Mouse (Mus musculus): Measurements from ENCODE around the gene Ust. TPM values are rescaled to one million over a fixed set of nuclear protein-coding genes. Genes with fewer than 3 reads are reported as not detected.

Gene Ust
- polyA plus RNA-seq, 1 experiment, result 1.5 TPM

DNA sequence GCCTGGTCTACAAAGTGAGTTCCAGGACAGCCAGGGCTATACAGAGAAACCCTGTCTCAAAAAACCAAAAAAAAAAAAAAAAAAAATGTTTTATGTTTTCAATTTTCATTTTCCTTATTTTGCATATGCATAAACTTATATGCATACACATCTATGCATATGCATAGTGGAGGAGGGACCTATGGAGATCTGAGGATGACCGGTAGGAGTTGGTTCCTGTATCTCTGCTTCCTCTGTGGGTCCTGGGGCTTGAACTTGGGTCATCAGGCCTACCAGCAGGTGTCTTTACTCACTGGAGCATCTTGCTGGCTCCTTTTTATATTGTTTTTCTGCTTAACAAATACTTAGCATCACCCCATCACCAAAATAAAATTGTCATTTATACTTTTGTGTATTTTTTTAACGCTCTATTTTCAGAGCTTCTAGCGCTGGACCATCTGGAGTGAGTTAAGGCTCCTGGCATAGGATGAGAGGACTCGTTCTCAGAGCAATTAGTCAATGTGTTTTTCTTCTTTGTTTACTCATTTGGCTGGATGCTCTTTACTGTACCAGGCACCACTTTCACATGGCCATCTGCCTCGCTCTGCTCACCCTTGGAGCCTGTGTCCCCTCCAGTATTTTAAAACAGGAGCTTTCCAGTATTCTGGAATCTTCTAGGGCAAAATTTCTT is 290.8 kb downstream of the Ust start:
- Histone ChIP-seq H3K36me3 (ENCODE audit: control insufficient read depth, insufficient read depth, low read length) (no peaks in the 10 kb centered on the region), H3K27ac (ENCODE audit: insufficient read depth, low read depth, low read length) (no peak overlapping the region), H3K4me1 (ENCODE audit: control insufficient read depth, insufficient read depth, low read length) (no peaks in the 10 kb centered on the region), H3K4me3 (ENCODE audit: insufficient read depth, low read depth, low read length) (no peak overlapping the region), H3K27me3 (replicated peaks; ENCODE audit: control insufficient read depth, insufficient read depth, low read length) (no peaks in the 10 kb centered on the region)
- WGBS, result 57% methylated on average over 5 of the region's 5 CpGs
- TF ChIP-seq POLR2A (IDR thresholded peaks at IDR 0.05; ENCODE audit: low read depth, low read length) (no peak), CTCF (conservative IDR thresholded peaks at IDR 0.05; ENCODE audit: insufficient read depth, insufficient read length, low read depth, low read length) (no peak)
- DNase-seq, result no peak

DNA sequence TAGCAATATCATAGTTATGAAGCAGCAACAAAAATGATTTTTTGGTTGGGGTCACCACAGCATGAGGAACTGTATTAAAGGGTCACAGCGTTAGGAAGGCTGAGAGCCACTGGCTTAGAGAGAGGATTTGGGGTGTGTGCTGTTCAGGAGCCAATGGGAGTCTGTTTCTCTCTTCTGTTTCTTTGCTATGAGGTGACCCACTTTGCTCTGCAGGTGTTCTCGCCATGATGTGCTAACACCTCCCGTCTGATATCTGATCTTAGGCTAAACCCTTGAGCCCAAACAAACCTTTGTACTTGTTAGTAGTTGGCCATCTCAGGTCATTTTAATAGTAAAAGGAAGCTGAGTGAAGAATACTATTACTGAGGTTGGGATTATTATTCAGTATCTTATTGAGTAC is 292.0 kb downstream of the Ust start:
- H3K36me3 ChIP-seq (ENCODE audit: control insufficient read depth, insufficient read depth, low read length), result no peaks in the 10 kb centered on the region
- WGBS, result 66% methylated on average over 3 of the region's 3 CpGs
- TF ChIP-seq POLR2A (IDR thresholded peaks at IDR 0.05; ENCODE audit: low read depth, low read length) (no peak), CTCF (conservative IDR thresholded peaks at IDR 0.05; ENCODE audit: insufficient read depth, insufficient read length, low read depth, low read length) (no peak)
- H3K27ac ChIP-seq (ENCODE audit: insufficient read depth, low read depth, low read length), result no peak overlapping the region
- no peaks in the 10 kb centered on the region for H3K27me3 ChIP-seq (replicated peaks; ENCODE audit: control insufficient read depth, insufficient read depth, low read length)
- no peak for DNase-seq
- no peaks in the 10 kb centered on the region for H3K4me1 ChIP-seq (ENCODE audit: control insufficient read depth, insufficient read depth, low read length)
- no peak overlapping the region for H3K4me3 ChIP-seq (ENCODE audit: insufficient read depth, low read depth, low read length)

DNA sequence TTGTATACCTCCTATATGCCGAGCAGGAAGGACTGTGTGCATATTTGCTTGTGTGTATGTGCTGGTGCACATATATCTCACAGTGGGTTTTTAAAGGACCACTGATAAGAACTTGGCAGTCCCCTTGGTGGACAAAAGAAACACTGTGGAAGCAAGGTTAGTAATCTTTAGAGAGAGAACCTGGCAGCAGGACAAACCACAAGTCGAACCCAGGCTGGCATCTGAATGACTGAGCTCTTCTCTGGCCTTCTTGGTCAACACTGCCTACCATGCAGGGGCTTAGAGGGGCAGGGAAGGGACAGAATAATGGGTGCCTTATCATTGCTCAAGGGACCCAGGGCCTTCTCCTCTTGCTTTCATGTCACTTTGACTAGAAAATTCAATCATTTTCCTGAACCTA is 294.0 kb downstream of the Ust start:
- Histone ChIP-seq H3K27me3 (replicated peaks; ENCODE audit: control insufficient read depth, insufficient read depth, low read length) (no peaks in the 10 kb centered on the region), H3K4me3 (ENCODE audit: insufficient read depth, low read depth, low read length) (no peak overlapping the region), H3K36me3 (ENCODE audit: control insufficient read depth, insufficient read depth, low read length) (no peaks in the 10 kb centered on the region), H3K4me1 (ENCODE audit: control insufficient read depth, insufficient read depth, low read length) (no peaks in the 10 kb centered on the region), H3K27ac (ENCODE audit: insufficient read depth, low read depth, low read length) (no peak overlapping the region)
- 83% methylated on average over 2 of the region's 2 CpGs for WGBS
- no peak for DNase-seq
- no peak for TF ChIP-seq POLR2A (IDR thresholded peaks at IDR 0.05; ENCODE audit: low read depth, low read length)
- no peak for TF ChIP-seq CTCF (conservative IDR thresholded peaks at IDR 0.05; ENCODE audit: insufficient read depth, insufficient read length, low read depth, low read length)

DNA sequence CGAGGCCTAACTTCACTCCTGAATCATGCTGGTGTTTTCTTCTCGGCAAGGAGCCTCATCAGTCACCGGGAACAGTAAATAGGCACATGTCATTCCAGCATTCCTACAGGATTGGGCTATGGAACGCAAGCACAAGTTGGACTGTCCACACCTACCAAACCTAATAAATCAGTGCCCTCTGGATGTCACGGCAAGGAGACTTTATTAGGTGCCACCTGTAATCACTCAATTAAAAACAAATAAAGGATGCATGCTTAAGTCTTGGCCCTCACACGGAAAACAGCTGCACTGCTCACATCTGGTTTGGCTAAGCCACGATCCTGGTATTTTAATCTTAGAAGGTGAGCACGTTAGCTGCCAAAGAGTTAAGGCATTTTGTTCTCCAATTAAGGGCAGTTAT is 294.6 kb downstream of the Ust start:
- no peaks in the 10 kb centered on the region for H3K4me1 ChIP-seq (ENCODE audit: control insufficient read depth, insufficient read depth, low read length)
- H3K36me3 ChIP-seq (ENCODE audit: control insufficient read depth, insufficient read depth, low read length), result no peaks in the 10 kb centered on the region
- no peaks in the 10 kb centered on the region for H3K27me3 ChIP-seq (replicated peaks; ENCODE audit: control insufficient read depth, insufficient read depth, low read length)
- H3K27ac ChIP-seq (ENCODE audit: insufficient read depth, low read depth, low read length), result no peak overlapping the region
- 60% methylated on average over 8 of the region's 8 CpGs for WGBS
- no peak for DNase-seq
- no peak overlapping the region for H3K4me3 ChIP-seq (ENCODE audit: insufficient read depth, low read depth, low read length)
- TF ChIP-seq CTCF (conservative IDR thresholded peaks at IDR 0.05; ENCODE audit: insufficient read depth, insufficient read length, low read depth, low read length), result no peak
- TF ChIP-seq POLR2A (IDR thresholded peaks at IDR 0.05; ENCODE audit: low read depth, low read length), result no peak

DNA sequence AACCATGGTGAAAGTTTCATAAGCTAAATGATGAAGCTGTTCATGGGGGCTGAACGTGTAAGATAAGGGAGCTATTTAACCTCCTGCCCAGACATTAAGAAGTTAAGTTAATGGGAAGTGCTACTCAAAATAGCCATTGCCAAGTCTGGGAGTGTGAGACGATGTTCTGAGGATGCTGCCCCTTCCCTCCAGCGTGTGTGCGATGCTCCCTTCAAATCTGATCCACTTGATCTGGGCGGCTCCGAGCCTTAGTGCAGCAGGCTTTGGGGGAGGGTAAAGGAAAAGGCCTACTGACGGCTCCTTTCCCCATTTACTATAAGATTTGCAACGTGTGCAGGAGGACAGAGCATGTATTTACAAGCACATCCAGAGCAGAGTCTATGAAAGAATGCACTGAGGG is 301.7 kb downstream of the Ust start:
- Histone ChIP-seq H3K36me3 (ENCODE audit: control insufficient read depth, insufficient read depth, low read length) (no peaks in the 10 kb centered on the region), H3K27ac (ENCODE audit: insufficient read depth, low read depth, low read length) (no peak overlapping the region), H3K4me3 (ENCODE audit: insufficient read depth, low read depth, low read length) (no peak overlapping the region), H3K27me3 (replicated peaks; ENCODE audit: control insufficient read depth, insufficient read depth, low read length) (no peaks in the 10 kb centered on the region), H3K4me1 (ENCODE audit: control insufficient read depth, insufficient read depth, low read length) (no peaks in the 10 kb centered on the region)
- DNase-seq, result no peak
- TF ChIP-seq CTCF (conservative IDR thresholded peaks at IDR 0.05; ENCODE audit: insufficient read depth, insufficient read length, low read depth, low read length) (no peak), POLR2A (IDR thresholded peaks at IDR 0.05; ENCODE audit: low read depth, low read length) (no peak)
- 40% methylated on average over 8 of the region's 8 CpGs for WGBS

DNA sequence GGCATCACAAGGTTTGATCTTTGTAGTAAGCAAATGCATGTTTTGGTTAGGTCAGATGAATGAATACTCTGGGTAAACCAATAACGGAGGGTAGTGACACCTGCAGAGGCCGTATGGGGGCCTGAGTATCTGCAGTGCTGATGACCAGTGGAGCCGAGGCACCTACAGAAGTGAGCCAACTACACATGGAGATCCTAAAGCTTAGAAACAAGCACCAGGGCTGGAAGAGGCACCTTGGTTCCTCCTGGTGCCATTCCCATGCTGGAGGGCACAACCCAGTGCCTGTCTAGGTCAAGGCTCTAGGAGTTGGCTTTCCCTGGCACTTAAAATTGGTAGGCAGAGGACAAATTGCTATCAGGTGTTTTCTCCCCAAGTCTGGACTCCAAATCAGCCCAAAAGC is 303.4 kb downstream of the Ust start:
- 94% methylated on average over 3 of the region's 3 CpGs for WGBS
- Histone ChIP-seq H3K4me1 (ENCODE audit: control insufficient read depth, insufficient read depth, low read length) (no peaks in the 10 kb centered on the region), H3K36me3 (ENCODE audit: control insufficient read depth, insufficient read depth, low read length) (no peaks in the 10 kb centered on the region), H3K27me3 (replicated peaks; ENCODE audit: control insufficient read depth, insufficient read depth, low read length) (no peaks in the 10 kb centered on the region), H3K4me3 (ENCODE audit: insufficient read depth, low read depth, low read length) (no peak overlapping the region), H3K27ac (ENCODE audit: insufficient read depth, low read depth, low read length) (no peak overlapping the region)
- TF ChIP-seq CTCF (conservative IDR thresholded peaks at IDR 0.05; ENCODE audit: insufficient read depth, insufficient read length, low read depth, low read length), result no peak
- no peak for DNase-seq

DNA sequence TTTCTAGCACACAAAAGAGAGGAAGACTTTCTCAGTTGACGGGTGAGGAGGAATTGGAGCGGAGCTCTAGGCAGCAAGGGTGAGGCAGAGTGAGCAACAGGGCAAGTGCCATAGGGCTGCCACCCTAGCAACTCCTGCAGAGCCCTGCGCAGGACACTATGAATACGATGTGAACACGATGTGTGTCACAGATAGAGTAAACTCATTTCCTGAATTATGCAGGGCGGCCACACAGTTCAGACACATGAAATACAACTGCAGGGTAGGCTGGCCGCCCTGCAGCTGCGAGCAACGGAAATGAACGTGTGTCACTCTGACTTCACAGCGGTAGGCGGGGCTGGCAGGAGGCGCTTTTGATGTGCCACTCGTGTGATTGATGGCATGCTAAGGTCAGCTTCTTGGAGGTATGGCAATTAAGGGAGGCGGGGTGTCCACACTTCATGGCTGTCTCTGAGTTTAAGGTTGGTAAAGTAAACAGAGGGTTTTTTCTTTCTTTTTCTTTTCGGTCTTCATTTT is 304.7 kb downstream of the Ust start:
- peak overlapping the region; percentile 3; the same call in 1 of the 2 replicates for H3K4me3 ChIP-seq (ENCODE audit: insufficient read depth, low read depth, low read length)
- H3K27ac ChIP-seq (ENCODE audit: insufficient read depth, low read depth, low read length), result no peak overlapping the region
- no peaks in the 10 kb centered on the region for H3K4me1 ChIP-seq (ENCODE audit: control insufficient read depth, insufficient read depth, low read length)
- H3K36me3 ChIP-seq (ENCODE audit: control insufficient read depth, insufficient read depth, low read length), result no peaks in the 10 kb centered on the region
- TF ChIP-seq POLR2A (IDR thresholded peaks at IDR 0.05; ENCODE audit: low read depth, low read length) (no peak), CTCF (conservative IDR thresholded peaks at IDR 0.05; ENCODE audit: insufficient read depth, insufficient read length, low read depth, low read length) (no peak)
- DNase-seq, result peak; percentile 51
- 10% methylated on average over 16 of the region's 16 CpGs for WGBS
- no peaks in the 10 kb centered on the region for H3K27me3 ChIP-seq (replicated peaks; ENCODE audit: control insufficient read depth, insufficient read depth, low read length)
